Mouse (Mus musculus) megakaryocyte-erythroid progenitor cell, adult 5-6 weeks (primary cell): Measurements from ENCODE around the gene Ccdc13. TPM values are rescaled to one million over a fixed set of nuclear protein-coding genes. Genes with fewer than 3 reads are reported as not detected.

ENCODE experiments used
- ATAC-seq: replicated peaks from 2 replicates; pipeline ENCODE4 v1.8.0; 2016; ENCODE audit warnings: mild to moderate bottlenecking, inconsistent platforms; ENCODE audit not compliant: severe bottlenecking, poor library complexity, low FRiP score, low TSS enrichment
- total RNA-seq, 2 experiments: library from RNA; stranded (forward) in 1 of 2; stranded (reverse) in 1 of 2; fragments of 200-1000, 215-1000 nt in 1 of 2; fragments of >200 nt in 1 of 2; fragmentation: Nextera tagmentation in 1 of 2; gene quantifications; 2 replicates each; pipeline ENCODE4 v1.2.3; 2014 to 2017

The Ccdc13 gene
- total RNA-seq, 2 experiments from 2014 or later: not detected

DNA sequence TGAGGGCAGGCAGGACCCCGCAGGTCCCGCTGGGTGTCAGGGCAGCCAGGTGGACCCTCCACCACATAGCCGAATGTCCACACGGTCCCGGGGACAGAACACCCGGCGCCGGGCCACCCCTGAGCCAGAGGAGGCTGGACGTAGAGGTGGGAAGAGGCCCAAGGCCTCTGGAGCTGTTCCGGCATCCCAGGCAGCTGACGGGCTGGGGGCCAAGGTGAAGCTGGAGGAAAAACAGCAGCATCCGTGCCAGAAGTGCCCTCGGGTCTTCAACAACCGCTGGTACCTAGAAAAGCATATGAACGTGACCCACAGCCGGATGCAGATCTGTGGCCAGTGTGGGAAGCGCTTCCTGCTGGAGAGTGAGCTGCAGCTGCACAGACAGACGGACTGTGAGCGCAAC is 75.5 kb downstream of the Ccdc13 start:
- no peak for ATAC-seq

DNA sequence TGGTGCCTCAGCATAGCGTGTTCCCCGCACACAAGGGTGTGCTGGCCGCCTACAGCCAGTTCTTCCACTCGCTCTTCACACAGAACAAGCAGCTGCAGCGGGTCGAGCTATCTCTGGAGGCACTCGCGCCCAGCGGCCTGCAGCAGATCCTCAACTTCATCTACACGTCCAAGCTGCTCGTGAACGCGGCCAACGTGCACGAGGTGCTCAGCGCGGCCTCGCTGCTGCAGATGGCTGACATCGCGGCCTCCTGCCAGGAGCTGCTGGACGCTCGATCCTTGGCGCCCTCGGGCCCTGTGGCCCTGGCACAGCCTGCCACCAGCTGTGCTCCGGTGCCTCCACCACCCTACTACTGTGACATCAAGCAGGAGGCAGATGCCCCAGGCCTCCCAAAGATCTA is 76.5 kb downstream of the Ccdc13 start:
- no peak for ATAC-seq

DNA sequence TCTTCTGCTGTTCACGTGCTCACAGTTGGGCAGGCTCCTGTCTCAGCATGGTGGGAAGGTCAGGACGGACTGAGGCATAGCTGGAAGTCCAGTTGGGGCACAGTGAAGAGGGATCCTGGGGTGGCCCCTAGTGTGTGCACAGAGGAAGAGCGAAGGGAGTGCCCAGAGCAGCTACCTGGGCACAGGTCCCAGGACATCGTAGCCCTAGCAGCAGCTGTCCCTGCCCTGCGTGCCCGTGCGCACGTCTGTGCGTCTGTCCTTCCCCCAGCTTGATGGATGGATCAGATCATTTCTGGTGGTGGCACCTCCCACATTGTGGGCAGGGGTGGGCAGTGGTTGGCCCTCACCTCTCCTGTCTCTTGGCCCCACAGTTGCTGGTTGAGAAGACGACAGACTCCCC is 77.0 kb downstream of the Ccdc13 start:
- no peak for ATAC-seq

DNA sequence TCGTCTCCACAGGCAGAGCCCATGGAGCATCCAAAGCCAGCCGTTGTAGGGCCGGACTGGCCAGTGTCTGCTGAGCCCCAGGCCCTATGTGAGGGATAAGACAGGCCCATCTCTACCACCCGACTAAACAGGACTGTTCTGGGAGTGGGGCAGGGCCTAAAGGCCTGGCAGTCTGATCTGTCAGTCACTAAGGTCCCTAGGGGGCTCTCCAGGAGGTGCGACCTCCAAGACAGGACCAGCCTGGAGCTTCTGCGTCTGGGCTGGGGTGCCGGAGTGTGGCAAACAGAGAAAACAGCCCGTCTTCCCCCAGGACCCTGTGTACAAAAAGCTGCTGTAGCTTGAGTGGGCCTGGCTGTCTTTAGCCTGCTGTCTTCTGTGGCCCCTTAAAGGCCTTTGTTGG is 77.5 kb downstream of the Ccdc13 start:
- ATAC-seq: no peak

DNA sequence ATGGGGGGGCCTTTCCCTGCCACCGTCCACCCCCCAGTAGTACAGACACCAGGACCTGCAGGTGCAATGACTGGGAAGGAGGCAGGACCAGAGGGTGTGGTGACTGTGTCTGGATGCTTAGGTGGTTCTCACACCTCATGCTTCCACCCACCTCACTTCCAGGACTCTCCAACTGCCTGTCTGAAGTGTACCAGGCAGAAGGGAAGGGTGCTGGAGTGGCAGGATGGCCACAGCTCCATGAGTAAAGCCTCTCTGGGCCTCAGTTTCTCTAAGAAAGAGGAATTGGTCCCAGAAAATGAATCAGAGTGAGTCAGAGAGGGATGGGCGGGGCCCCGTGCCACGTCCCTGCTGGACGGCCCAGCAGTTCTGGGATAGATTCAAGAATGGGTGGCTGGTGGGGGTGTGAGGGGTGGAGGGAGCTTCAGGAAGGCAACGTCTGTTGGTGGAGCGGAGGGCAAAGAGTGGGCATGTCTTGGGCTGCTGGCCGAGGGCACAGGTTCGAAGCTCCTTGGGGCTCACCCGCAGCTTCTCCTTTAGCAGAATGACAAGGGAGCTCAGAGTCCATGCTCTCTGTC is 78.1 kb downstream of the Ccdc13 start:
- ATAC-seq: no peak

DNA sequence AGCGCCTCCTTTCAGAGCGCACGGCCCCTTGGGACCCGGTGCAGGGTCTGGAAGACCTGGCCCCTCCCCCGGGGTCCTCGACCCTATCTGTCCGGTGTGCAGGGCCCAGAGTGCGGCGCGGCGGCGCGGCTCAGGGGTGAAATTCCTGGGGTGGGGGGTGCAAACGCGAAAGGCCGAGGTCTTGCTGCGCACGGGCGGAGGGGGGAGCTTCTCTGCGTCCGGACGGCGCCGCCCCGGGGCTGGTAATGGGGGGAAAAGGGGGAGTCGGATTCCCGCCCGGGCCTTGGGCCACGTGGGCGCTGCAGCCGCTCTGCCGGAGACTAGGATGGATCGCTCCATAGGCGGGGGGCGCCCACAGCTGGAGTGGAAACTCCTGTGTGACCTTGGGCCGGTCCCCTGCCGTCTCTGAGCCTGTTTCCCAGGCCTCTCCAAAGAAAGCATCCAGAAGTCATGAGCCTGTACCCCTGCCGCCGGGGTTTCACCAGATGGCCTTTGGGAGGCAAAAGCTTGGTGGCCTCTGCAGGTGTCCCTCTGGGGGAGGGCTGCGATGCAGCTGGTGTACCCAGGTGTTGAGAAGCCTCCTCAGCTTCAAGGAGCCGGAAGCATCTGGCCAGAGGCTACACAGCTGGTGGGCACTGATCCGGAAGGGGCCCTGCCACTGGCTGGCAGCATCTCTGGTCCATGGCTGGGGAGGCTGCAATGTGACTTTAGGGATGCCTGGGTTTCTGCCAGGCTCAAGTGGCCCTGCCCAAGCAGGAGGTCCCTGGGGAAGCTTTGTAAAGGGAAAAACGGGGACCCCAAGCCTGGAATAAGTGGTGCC is 78.8 kb downstream of the Ccdc13 start:
- no peak for ATAC-seq

DNA sequence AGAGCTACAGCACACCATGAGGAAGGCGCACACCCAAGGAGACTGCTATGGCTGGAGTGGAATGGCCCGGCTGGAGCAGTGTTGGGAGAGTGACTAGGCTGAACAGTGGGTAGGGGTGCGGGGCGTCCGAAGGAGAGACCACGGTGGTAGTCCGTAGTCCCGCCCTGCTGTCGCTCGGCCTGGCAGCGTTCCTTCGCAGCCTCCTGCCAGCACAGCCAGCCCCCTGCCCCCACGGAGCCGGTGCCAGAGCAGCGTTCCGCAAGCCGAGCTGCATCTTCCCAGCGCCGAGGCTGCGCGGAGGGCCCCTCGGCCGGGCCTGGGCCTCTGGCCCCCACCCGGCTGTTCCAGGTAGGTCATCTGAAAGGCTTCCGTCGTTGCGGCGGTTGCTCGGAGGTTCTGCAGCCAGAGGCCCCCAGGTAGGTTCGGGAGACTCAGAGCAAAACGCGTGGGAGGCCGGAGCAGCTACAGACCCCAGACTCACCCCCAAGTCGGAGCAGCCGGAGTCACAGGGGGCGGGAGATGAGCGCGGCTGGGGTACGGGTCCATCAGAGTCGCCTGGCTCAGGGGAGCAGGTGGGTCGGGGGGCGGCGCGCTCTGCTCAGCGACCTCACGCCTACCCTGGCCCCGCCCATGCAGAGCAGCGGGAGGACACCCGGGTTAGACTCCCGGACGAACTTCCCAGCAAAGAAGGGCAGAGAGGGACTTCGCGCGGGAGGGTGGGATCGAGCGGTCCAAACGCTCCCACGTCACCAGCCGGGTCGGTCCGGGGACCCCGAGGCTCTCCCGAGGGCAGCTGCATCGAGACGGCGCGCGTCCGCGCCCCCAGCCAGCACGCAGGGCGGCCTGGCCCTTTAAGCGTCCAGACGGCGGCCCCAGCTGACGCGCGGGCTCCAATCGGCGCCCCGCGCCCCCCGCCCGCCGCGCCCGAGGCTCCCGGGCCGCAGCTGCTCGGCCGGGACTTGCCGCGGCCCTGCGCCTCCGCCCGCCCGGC is 79.9 kb downstream of the Ccdc13 start, which contains the start of gene Zfp651:
Gene Zfp651, plus strand, starts transcription at position 240 of the 991 bp plus-strand sequence.
- ATAC-seq: peak; percentile 23; the same call in 1 of the 2 replicates

DNA sequence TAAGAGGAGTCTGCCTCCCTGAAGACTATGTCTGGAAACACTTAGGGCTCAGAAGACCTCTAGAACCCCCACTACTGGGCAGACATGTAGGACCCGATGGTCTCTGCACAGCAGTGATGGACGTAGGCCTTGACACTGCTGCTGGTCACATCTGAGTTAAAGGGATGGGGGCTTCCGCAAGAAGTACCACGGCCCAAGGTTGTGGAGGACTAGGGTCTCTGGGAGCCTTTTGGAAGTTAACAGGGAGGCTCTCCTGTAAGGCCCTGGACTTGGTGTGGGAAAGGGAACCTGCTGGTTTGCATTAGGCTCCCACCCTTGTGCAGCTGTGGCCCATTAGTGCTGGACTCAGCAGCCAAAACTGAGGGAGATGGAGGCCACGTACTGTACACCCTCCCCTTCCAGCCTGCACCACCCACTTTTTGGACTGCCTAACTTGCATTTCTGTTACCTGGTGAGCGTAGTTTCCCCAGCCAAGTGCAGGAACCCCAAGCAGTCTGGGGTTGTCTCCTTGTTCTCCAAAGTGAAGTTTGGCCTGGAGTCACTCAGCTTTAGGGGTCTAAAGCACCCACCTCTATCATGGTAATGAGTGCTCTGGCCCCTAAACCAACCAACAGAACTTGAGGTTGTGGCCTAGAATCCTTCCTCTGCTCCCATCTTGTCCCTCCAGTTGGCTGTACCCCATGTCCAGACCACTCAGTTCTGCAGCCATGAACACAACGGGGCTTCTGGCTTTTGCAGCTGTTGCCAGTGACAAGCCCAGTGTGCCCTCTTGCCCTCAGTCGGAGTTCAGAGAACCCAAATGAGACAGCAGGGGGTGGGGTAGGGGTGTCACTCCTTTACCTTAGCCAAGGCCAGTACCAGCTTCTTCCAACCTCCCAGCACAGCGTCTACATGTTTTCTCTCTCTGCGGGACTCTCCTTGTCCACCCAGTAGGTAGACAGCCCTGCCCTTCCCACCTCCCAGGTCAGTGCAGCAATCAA is 81.1 kb downstream of the Ccdc13 start:
- ATAC-seq: no peak

DNA sequence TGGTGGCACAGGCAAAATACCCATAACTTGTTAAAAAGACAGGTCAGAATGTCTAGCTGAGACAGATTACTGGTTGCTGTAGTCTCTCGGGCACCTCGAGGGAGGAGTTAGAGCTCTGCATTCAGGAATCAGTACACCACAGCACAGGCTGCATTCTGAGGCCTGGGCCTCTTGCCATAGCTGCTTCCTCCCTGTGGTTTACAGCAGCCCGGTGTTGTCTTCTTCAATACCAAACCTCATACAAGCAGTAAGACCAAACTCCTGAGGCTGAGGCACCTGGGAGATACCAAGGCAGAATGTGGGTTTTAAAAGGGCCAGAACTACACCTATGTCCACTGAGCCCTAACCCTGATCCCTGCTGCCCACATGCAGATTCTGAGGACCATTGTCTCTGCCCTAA is 81.8 kb downstream of the Ccdc13 start:
- peak; percentile 43 for ATAC-seq

DNA sequence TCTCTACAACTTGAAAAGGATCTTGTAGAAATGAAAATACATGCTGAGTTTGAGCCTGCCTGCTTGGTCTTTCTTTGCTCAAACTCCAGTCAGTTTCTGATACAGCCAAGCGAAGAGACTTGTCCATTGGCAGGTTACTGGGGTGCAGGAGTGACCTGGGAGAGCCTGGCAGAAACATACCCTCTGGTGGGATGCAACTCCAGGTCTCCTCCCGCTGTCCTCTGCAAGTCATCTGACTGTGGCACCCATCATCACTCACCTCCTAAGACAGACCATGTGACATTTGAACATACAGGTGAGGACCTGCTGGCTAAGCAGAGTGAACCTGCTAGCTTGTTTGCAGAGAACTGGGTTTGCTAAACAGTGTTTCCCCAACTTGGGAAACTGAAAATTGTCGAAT is 82.5 kb downstream of the Ccdc13 start:
- ATAC-seq: no peak

DNA sequence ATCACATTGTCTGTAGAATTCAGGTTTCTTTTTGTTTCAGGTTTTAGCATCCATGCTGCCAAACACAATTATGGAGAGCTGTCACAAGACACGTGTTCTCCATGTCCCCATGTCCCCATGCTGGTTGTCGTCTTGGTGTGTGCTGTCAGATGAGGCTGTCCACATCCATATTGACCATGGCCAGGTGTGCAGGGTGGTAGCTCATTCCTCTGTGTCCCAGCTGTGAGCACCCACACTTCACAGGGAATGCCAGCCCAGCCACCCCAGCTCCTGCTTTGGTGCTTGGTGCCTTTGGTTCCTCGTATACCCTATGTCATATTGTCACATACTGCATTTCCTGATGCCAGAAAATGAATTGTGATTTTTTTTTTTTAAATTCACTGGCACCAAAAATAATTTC is 84.6 kb downstream of the Ccdc13 start:
- ATAC-seq: no peak

DNA sequence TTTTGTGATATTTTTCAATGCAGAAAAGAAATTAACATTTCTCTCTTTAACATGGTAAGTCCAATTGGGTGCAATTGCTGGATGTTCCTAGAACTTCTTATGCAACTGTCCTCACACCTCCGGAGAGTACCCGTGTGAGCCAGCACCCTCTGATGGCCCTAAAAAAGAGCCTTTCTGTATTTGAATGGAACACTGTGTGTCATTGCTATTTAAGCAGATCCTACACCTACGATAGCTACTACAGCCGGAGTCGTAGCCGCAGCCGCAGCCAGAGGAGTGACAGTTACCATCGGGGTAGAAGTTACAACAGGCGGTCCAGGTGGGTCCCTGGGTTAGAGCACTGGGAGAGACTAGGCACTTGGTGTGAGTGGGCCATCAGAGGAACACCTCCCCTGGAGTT is 86.5 kb downstream of the Ccdc13 start:
- no peak for ATAC-seq

Other genes starting within 250 kb of the Ccdc13 start
- not detected in 2 replicates for gene Lyzl4, start 197.4 kb downstream of the Ccdc13 start, total RNA-seq (2014; fragmentation: Nextera tagmentation)
- gene Lyzl4, start 197.4 kb downstream of the Ccdc13 start, total RNA-seq (2017): not detected in 2 replicates
- not detected in 2 replicates for gene Vipr1, start 196.7 kb downstream of the Ccdc13 start, total RNA-seq (2014; fragmentation: Nextera tagmentation)
- gene Vipr1, start 196.7 kb downstream of the Ccdc13 start, total RNA-seq (2017): not detected in 2 replicates
- 9.4 and 10.9 TPM in 2 replicates for gene Sec22c, start 134.0 kb downstream of the Ccdc13 start, total RNA-seq (2014; fragmentation: Nextera tagmentation)
- 1.9 and 3.1 TPM in 2 replicates for gene Sec22c, start 134.0 kb downstream of the Ccdc13 start, total RNA-seq (2017)
- gene Ss18l2, start 129.1 kb downstream of the Ccdc13 start, total RNA-seq (2014; fragmentation: Nextera tagmentation): 57.8 and 77.0 TPM in 2 replicates
- gene Ss18l2, start 129.1 kb downstream of the Ccdc13 start, total RNA-seq (2017): 47.8 and 54.4 TPM in 2 replicates
- gene Nktr, start 120.3 kb downstream of the Ccdc13 start, total RNA-seq (2014; fragmentation: Nextera tagmentation): 161 and 173 TPM in 2 replicates
- 132 and 146 TPM in 2 replicates for gene Nktr, start 120.3 kb downstream of the Ccdc13 start, total RNA-seq (2017)
- not detected in 2 replicates for gene Zfp651, start 80.1 kb downstream of the Ccdc13 start, total RNA-seq (2014; fragmentation: Nextera tagmentation)
- not detected in 2 replicates for gene Zfp651, start 80.1 kb downstream of the Ccdc13 start, total RNA-seq (2017)
- not detected in 2 replicates for gene Klhl40, start 61.9 kb downstream of the Ccdc13 start, total RNA-seq (2014; fragmentation: Nextera tagmentation)
- gene Klhl40, start 61.9 kb downstream of the Ccdc13 start, total RNA-seq (2017): not detected in 2 replicates
- gene Hhatl, start 47.0 kb downstream of the Ccdc13 start, total RNA-seq (2014; fragmentation: Nextera tagmentation): not detected in 2 replicates
- gene Hhatl, start 47.0 kb downstream of the Ccdc13 start, total RNA-seq (2017): not detected in 2 replicates
- gene Higd1a, start 18.9 kb upstream of the Ccdc13 start, total RNA-seq (2014; fragmentation: Nextera tagmentation): 119 and 156 TPM in 2 replicates
- gene Higd1a, start 18.9 kb upstream of the Ccdc13 start, total RNA-seq (2017): 28.6 and 33.5 TPM in 2 replicates
- gene Ackr2, start 58.9 kb upstream of the Ccdc13 start, total RNA-seq (2014; fragmentation: Nextera tagmentation): not detected in 2 replicates
- gene Ackr2, start 58.9 kb upstream of the Ccdc13 start, total RNA-seq (2017): not detected in 2 replicates
- gene Cyp8b1, start 76.8 kb upstream of the Ccdc13 start, total RNA-seq (2014; fragmentation: Nextera tagmentation): not detected in 2 replicates
- not detected in 2 replicates for gene Cyp8b1, start 76.8 kb upstream of the Ccdc13 start, total RNA-seq (2017)
- gene Fam198a, start 111.5 kb upstream of the Ccdc13 start, total RNA-seq (2014; fragmentation: Nextera tagmentation): not detected in 2 replicates
- gene Fam198a, start 111.5 kb upstream of the Ccdc13 start, total RNA-seq (2017): 1.3 TPM in 1 of 2 replicates, not detected in the other
- gene Pomgnt2, start 157.6 kb upstream of the Ccdc13 start, total RNA-seq (2014; fragmentation: Nextera tagmentation): 2.2 and 2.6 TPM in 2 replicates
- gene Pomgnt2, start 157.6 kb upstream of the Ccdc13 start, total RNA-seq (2017): 3.8 and 4.3 TPM in 2 replicates